Mouse (Mus musculus): ENCODE measurements around the gene Angptl4.
A peak's percentile ranks its signal among the peaks of the same experiment; 100 is the strongest.

The Angptl4 gene

DNA sequence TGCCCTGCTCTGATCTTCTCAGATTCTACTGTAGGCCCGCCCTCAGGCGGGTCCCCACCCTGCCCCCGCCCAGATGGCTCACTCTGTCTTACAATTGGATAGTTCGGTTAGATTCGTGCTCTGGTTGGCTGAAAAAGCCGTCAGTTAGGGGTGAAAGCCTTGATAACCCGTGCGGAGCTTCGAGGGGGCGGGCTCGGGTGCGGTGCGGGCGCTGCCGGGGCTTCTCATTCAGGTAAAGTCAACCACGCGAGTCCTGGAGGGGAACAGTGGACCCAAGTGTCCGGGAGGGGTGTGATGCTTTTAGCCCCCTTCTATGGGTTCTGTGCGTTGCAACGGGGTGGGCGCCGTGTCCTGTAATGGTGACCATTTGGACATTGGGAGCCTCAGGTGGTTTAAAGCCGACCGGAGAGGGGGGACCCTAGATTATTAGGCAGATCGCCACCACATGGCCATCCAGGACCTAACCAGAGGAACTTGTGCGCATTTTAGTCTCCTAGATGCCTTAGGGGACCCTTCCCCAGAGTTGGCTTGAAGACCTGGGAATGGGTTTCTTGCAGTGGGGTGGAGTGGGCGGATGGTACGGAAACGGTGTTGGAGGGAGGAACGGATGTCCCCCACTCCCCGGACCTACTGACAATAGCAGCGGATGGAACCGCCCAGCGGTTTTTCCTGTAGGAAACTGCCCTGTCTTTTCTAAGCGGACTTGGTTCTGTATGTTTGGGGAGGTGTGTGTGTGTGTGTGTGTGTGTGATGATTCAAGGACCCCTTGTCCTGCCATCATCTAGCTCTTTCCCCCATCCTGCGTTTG, 28.9 kb upstream of the Angptl4 start, which contains the start of gene Kank3:
Kank3 (plus strand) TSS at position 186 of the 808 bp plus-strand sequence.
- TF ChIP-seq NANOG (IDR thresholded peaks at IDR 0.05; ENCODE audit: borderline replicate concordance, low read length), result no peak
- Histone ChIP-seq H3K4me3 (replicated peaks; ENCODE audit: low read length) (peak within 1 kb of the TSS; percentile 96), H3K36me3 (ENCODE audit: insufficient read depth, low read length) (peaks cover 18% of the 10 kb centered on the region), H3K9me3 (ENCODE audit: low read length) (no peaks in the 10 kb centered on the region), H3K4me1 (replicated peaks; ENCODE audit: low read depth, low read length) (peaks cover 80% of the 10 kb centered on the region), H3K27me3 (ENCODE audit: insufficient read depth, low read length) (no peaks in the 10 kb centered on the region)

DNA sequence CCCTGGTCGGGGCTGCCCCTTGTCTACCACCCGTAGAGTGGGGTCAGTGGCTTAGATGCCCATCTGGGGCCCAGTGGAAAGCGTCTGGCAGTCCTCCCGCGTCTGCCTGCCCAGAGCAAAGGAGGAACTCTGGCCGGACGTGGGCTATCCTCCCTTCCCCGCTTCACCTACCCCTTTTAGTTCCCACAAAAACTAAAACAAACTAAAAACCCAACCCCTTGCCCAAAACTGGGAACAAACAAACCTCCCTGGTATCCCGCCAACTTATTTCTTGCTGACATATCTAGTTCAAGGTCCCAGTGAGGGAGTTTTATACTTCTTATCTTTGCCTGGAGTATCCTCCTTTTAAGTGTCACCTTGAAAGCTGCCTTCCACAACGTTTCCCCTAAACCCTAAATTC, 26.6 kb upstream of the Angptl4 start:
- TF ChIP-seq NANOG (IDR thresholded peaks at IDR 0.05; ENCODE audit: borderline replicate concordance, low read length), result no peak
- no peak for TF ChIP-seq CTCF (conservative IDR thresholded peaks at IDR 0.05; ENCODE audit: low read length)
- Histone ChIP-seq H3K9me3 (ENCODE audit: low read length) (no peaks in the 10 kb centered on the region), H3K27me3 (ENCODE audit: insufficient read depth, low read length) (no peaks in the 10 kb centered on the region), H3K36me3 (ENCODE audit: insufficient read depth, low read length) (no peaks in the 10 kb centered on the region), H3K4me3 (replicated peaks; ENCODE audit: low read length) (peak overlapping the region; percentile 78), H3K4me1 (replicated peaks; ENCODE audit: low read depth, low read length) (peaks cover 83% of the 10 kb centered on the region)

DNA sequence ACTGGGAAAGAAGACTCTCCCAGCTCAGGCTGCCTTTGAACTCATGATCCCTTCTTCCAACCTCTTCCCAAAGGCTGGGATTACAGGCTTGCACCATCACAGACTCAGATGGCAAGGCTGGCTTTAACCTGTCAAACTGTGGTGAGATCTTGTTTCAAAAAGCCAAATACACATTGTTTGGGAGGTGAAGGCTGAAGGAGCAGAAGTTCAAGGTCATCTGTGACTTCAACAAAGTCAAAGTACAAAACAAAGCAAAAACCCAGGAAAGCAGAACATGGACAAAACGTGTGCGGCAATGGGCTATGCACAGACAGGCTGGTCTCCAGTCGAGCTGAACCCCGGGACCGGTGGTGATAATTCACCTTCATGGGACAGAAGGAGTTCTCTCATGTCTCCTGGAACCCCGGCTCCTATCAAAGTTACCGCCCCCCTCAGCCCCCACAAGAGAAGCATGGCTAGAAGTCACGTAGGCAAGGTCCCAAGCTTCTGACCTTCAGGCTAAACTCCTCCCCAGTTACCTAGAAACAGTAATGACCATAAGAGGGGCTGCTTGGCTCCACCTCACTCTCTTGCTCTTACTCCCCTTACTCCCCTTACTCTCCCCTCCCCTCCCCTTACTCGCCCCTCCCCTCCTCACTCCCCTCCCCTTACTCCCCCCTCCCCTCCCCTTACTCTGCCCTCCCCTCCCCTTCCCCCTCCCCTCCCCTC, 25.7 kb upstream of the Angptl4 start:
- H3K36me3 ChIP-seq (ENCODE audit: insufficient read depth, low read length), result no peaks in the 10 kb centered on the region
- TF ChIP-seq CTCF (conservative IDR thresholded peaks at IDR 0.05; ENCODE audit: low read length) (no peak), NANOG (IDR thresholded peaks at IDR 0.05; ENCODE audit: borderline replicate concordance, low read length) (no peak), POU5F1 (IDR thresholded peaks at IDR 0.05; ENCODE audit: borderline replicate concordance, low read length) (no peak)
- peaks cover 79% of the 10 kb centered on the region for H3K4me1 ChIP-seq (replicated peaks; ENCODE audit: low read depth, low read length)
- no peaks in the 10 kb centered on the region for H3K9me3 ChIP-seq (ENCODE audit: low read length)
- peak overlapping the region; percentile 57 for H3K4me3 ChIP-seq (replicated peaks; ENCODE audit: low read length)
- no peaks in the 10 kb centered on the region for H3K27me3 ChIP-seq (ENCODE audit: insufficient read depth, low read length)

DNA sequence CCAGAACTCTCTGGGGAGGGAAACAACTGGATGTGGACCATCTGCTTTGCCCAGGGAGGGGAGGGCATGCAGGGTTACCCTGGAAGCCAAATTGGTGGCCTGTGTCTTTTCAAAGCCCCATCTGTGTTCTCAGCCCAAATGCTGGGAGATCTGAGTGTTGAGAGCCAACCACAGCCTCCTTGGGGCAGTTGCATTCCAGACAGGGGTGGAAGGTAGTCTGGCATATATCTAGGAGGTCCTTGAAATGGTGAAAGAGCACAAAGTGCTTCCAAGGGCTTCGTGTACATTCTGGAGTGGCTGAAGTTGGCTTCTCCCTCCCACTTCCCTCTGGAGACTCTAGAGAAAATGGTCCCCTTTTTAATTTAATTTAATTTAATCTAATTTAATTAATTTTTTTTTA, 23.1 kb upstream of the Angptl4 start:
- Histone ChIP-seq H3K27me3 (ENCODE audit: insufficient read depth, low read length) (no peaks in the 10 kb centered on the region), H3K36me3 (ENCODE audit: insufficient read depth, low read length) (no peaks in the 10 kb centered on the region), H3K4me1 (replicated peaks; ENCODE audit: low read depth, low read length) (peaks cover 65% of the 10 kb centered on the region), H3K9me3 (ENCODE audit: low read length) (no peaks in the 10 kb centered on the region), H3K4me3 (replicated peaks; ENCODE audit: low read length) (peak overlapping the region; percentile 53; the same call in 1 of the 2 replicates)
- no peak for TF ChIP-seq POU5F1 (IDR thresholded peaks at IDR 0.05; ENCODE audit: borderline replicate concordance, low read length)
- no peak for TF ChIP-seq NANOG (IDR thresholded peaks at IDR 0.05; ENCODE audit: borderline replicate concordance, low read length)

- Histone ChIP-seq H3K9me3 (ENCODE audit: low read length) (no peaks in the 10 kb centered on the region), H3K27me3 (ENCODE audit: insufficient read depth, low read length) (no peaks in the 10 kb centered on the region), H3K4me1 (replicated peaks; ENCODE audit: low read depth, low read length) (peaks cover 60% of the 10 kb centered on the region), H3K4me3 (replicated peaks; ENCODE audit: low read length) (peak overlapping the region; percentile 53), H3K36me3 (ENCODE audit: insufficient read depth, low read length) (no peaks in the 10 kb centered on the region)
- TF ChIP-seq POU5F1 (IDR thresholded peaks at IDR 0.05; ENCODE audit: borderline replicate concordance, low read length), result no peak
Measured at GRCm38 (mm10) chr17:33804205-33804604, 22.6 kb upstream of the Angptl4 start.

DNA sequence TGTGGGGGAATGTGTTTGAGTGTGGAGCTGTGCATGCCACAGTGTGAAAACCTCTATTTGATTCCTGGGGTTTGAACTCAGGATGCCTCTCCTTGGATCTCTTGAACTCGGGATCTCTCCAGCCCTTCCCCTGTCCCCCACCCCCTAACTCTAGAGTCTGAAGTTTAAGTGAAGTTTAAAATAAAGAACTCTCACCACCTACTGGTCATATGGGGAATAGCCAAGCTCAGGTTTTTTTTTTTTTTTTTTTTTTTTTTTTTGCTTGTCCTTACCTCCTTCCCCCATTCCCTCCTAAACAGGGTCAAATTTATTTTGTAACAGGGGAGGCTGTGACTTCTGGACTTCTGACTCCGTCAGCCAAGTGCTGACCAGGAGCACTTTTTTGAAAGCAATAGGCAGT, 20.6 kb upstream of the Angptl4 start:
- Histone ChIP-seq H3K4me1 (replicated peaks; ENCODE audit: low read depth, low read length) (peaks cover 46% of the 10 kb centered on the region), H3K4me3 (replicated peaks; ENCODE audit: low read length) (no peak overlapping the region), H3K36me3 (ENCODE audit: insufficient read depth, low read length) (no peaks in the 10 kb centered on the region), H3K27me3 (ENCODE audit: insufficient read depth, low read length) (no peaks in the 10 kb centered on the region), H3K9me3 (ENCODE audit: low read length) (no peaks in the 10 kb centered on the region)
- peak; percentile 82 for TF ChIP-seq CTCF (conservative IDR thresholded peaks at IDR 0.05; ENCODE audit: low read length)
- TF ChIP-seq NANOG (IDR thresholded peaks at IDR 0.05; ENCODE audit: borderline replicate concordance, low read length), result no peak

DNA sequence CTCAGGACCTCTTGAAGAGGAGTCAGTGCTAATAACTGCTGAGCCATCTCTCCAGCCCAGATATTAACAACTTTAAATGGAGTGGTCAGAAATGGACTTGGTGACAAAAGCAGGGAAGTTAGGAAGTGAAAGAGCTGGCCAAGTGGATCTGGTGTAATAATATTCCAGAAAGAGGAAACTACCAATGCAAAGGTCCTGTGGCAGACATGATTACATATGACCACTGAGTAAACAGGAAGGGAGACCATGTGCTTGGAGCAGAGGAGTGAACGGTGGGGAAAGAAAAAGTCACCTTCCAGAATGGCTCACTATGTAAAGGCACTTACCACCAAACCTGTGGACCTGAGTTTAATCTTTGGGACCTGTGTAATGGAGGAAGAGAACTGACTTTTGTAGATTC, 17.6 kb upstream of the Angptl4 start:
- no peaks in the 10 kb centered on the region for H3K36me3 ChIP-seq (ENCODE audit: insufficient read depth, low read length)
- H3K9me3 ChIP-seq (ENCODE audit: low read length), result no peaks in the 10 kb centered on the region

GRCm38 (mm10) chr17:33798306-33798705, 16.7 kb upstream of the Angptl4 start:
- Histone ChIP-seq H3K4me1 (replicated peaks; ENCODE audit: low read depth, low read length) (peaks cover 11% of the 10 kb centered on the region), H3K36me3 (ENCODE audit: insufficient read depth, low read length) (no peaks in the 10 kb centered on the region), H3K9me3 (ENCODE audit: low read length) (no peaks in the 10 kb centered on the region), H3K27me3 (ENCODE audit: insufficient read depth, low read length) (no peaks in the 10 kb centered on the region), H3K4me3 (replicated peaks; ENCODE audit: low read length) (no peak overlapping the region)
- TF ChIP-seq NANOG (IDR thresholded peaks at IDR 0.05; ENCODE audit: borderline replicate concordance, low read length) (no peak), CTCF (conservative IDR thresholded peaks at IDR 0.05; ENCODE audit: low read length) (no peak), POU5F1 (IDR thresholded peaks at IDR 0.05; ENCODE audit: borderline replicate concordance, low read length) (no peak)

More for the DNA sequence above, 17.6 kb upstream of the Angptl4 start:
- Histone ChIP-seq H3K4me3 (replicated peaks; ENCODE audit: low read length) (no peak overlapping the region), H3K4me1 (replicated peaks; ENCODE audit: low read depth, low read length) (peaks cover 19% of the 10 kb centered on the region), H3K27me3 (ENCODE audit: insufficient read depth, low read length) (no peaks in the 10 kb centered on the region)
- no peak for TF ChIP-seq CTCF (conservative IDR thresholded peaks at IDR 0.05; ENCODE audit: low read length)
- no peak for TF ChIP-seq NANOG (IDR thresholded peaks at IDR 0.05; ENCODE audit: borderline replicate concordance, low read length)
- no peak for TF ChIP-seq POU5F1 (IDR thresholded peaks at IDR 0.05; ENCODE audit: borderline replicate concordance, low read length)

GRCm38 (mm10) chr17:33788732-33789131, 7.1 kb upstream of the Angptl4 start:
- Histone ChIP-seq H3K4me1 (replicated peaks; ENCODE audit: low read depth, low read length) (peaks cover 10% of the 10 kb centered on the region), H3K4me3 (replicated peaks; ENCODE audit: low read length) (no peak overlapping the region), H3K9me3 (ENCODE audit: low read length) (no peaks in the 10 kb centered on the region), H3K27me3 (ENCODE audit: insufficient read depth, low read length) (peaks cover 6% of the 10 kb centered on the region), H3K36me3 (ENCODE audit: insufficient read depth, low read length) (no peaks in the 10 kb centered on the region)
- TF ChIP-seq POU5F1 (IDR thresholded peaks at IDR 0.05; ENCODE audit: borderline replicate concordance, low read length) (no peak), NANOG (IDR thresholded peaks at IDR 0.05; ENCODE audit: borderline replicate concordance, low read length) (no peak), CTCF (conservative IDR thresholded peaks at IDR 0.05; ENCODE audit: low read length) (no peak)

Data from E14TG2a.4 (cell line).